Mouse (Mus musculus) neural tube, embryonic 14.5 days (tissue): ENCODE data around the gene Dbndd2. TPM values are rescaled to one million over a fixed set of nuclear protein-coding genes. Genes with fewer than 3 reads are reported as not detected.

ENCODE experiments used
- ATAC-seq: fragments of 200-750 bp; cut with Nextera tagmentation; 2 replicates; pipeline ENCODE4 v1.8.0; 2017; ENCODE audit warnings: low read depth, mild to moderate bottlenecking, moderate TSS enrichment, moderate library complexity
- H3K27ac ChIP-seq: fragments of 300-500 bp; sonication (generic); 2 replicates; pipeline ENCODE4 v1.5.1; 2014; ENCODE audit warnings: low read depth, mild to moderate bottlenecking, control low read depth, low read length, moderate library complexity, mixed read lengths
- H3K27me3 ChIP-seq: fragments of 300-500 bp; sonication (generic); 2 replicates; pipeline ENCODE4 v1.6.1; 2014; ENCODE audit warnings: low read length; ENCODE audit not compliant: control insufficient read depth, insufficient read depth
- H3K36me3 ChIP-seq: fragments of 300-500 bp; sonication (generic); 2 replicates; pipeline ENCODE4 v1.6.1; 2014; ENCODE audit warnings: low read length, mixed read lengths; ENCODE audit not compliant: control insufficient read depth, insufficient read depth
- H3K4me1 ChIP-seq: fragments of 300-500 bp; sonication (generic); 2 replicates; pipeline ENCODE4 v1.6.1; 2014; ENCODE audit warnings: low read length; ENCODE audit not compliant: control insufficient read depth, insufficient read depth
- H3K4me2 ChIP-seq: fragments of 300-500 bp; sonication (generic); 2 replicates; pipeline ENCODE4 v1.6.1; 2014; ENCODE audit warnings: mild to moderate bottlenecking, low read depth, low read length, control low read depth
- H3K4me3 ChIP-seq: fragments of 300-500 bp; sonication (generic); 2 replicates; pipeline ENCODE4 v1.5.1; 2014; ENCODE audit warnings: low read depth, low read length, control low read depth, mixed read lengths
- H3K9ac ChIP-seq: fragments of 300-500 bp; sonication (generic); replicated peaks from 2 replicates; pipeline ENCODE4 v1.6.1; 2014; ENCODE audit warnings: low read depth, mild to moderate bottlenecking, control low read depth, low read length, mixed read lengths
- H3K9me3 ChIP-seq: fragments of 300-500 bp; sonication (generic); 2 replicates; pipeline ENCODE4 v1.6.1; 2016; ENCODE audit warnings: low read length; ENCODE audit not compliant: control insufficient read depth
- whole genome bisulfite sequencing: fragments of 180-500 bp; shearing (Covaris S2); extraction: QIAGEN DNeasy Blood & Tissue Kit; methylation state at CpG from one replicate; pipeline ENCODE4 v1.1.7; 2014; 5-methylcytosine and 5-hydroxymethylcytosine counted together
- polyA plus RNA-seq: library from polyadenylated mRNA; unstranded; fragments of >200 nt; fragmentation: Nextera tagmentation; extraction: Ambion mirVana; gene quantifications from 2 replicates; pipeline ENCODE4 v1.2.1, GENCODE M21; 2014

Dbndd2 gene
- polyA plus RNA-seq, 1 experiment from 2014 or later = 13.7 TPM

DNA sequence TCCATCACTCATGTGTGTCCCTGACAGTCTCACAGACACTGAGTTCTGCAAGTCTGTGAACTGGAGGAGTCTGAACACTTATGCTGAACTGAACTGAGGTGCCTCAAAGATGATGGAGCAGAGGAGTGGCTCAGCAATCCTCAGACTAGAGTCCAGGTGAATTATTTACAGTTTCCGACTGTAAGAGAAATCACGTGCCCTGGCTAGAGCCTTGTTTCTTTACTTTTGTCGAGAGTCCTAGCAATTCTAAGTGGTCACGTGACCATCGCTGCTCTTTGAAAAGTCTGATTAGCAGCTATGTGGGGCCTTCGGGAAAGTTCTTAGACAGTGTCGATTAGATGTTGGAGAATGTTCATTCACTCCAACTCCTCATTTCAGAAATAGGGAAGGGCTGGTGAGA, 28.0 kb upstream of the Dbndd2 start:
- no peak for ATAC-seq
- Histone ChIP-seq H3K27me3 (no peaks in the 10 kb centered on the region), H3K27ac (no peak overlapping the region), H3K4me2 (no peak overlapping the region), H3K4me1 (peaks cover 10% of the 10 kb centered on the region), H3K9me3 (no peaks in the 10 kb centered on the region), H3K36me3 (no peaks in the 10 kb centered on the region), H3K9ac (no peak overlapping the region), H3K4me3 (no peak overlapping the region)
- 54% methylated on average over 7 of the region's 7 CpGs for WGBS

- Histone ChIP-seq H3K9ac (no peak overlapping the region), H3K4me2 (no peak overlapping the region), H3K27ac (no peak overlapping the region), H3K9me3 (no peaks in the 10 kb centered on the region), H3K27me3 (no peaks in the 10 kb centered on the region), H3K4me1 (peaks cover 10% of the 10 kb centered on the region), H3K36me3 (no peaks in the 10 kb centered on the region), H3K4me3 (no peak overlapping the region)
- ATAC-seq = no peak
- WGBS = 90% methylated on average over 8 of the region's 8 CpGs
Observed at GRCm38 (mm10) chr2:164458535-164458934, 27.4 kb upstream of the Dbndd2 start.

DNA sequence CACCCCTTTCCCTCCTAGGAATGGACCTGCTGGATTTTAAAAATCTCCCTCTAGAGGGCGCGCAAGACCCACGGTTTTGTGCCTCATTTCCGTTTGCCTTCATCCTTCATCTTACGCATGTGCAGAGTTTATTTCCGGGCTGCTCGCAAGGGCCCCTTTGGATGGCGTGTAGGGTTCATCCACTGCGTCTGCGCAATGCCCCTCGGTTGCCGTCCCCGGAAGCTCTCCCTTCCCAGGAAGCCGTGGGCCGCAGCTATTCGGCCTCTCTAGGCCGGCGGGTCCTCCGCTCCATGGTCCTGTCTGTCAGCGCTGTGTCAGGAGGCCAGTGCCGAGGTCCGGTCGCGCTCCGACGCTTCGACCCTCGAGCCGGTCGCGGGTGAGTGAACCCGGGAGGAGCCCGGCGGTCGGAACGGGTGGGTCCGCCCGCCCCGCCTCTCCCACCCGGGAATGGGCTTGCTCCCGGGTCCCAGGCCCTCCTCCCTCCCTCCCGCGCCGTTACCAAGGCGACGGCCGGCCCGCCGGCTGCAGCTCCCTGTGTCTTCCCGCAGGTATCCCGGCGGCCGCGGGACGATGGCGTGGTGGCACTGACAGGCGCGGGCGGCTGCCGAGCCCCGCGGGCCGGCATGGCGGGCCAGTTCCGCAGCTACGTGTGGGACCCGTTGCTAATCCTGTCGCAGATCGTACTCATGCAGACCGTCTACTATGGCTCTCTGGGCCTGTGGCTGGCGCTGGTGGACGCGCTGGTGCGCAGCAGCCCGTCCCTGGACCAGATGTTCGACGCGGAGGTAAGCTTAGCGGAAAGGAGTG, 25.0 kb upstream of the Dbndd2 start, which contains the start of gene Gm20458:
Gene Gm20458 (plus strand): TSS at position 223 of the 807 bp plus-strand sequence.
- H3K4me3 ChIP-seq = peak within 1 kb of the TSS; percentile 88
- no peaks in the 10 kb centered on the region for H3K27me3 ChIP-seq
- no peaks in the 10 kb centered on the region for H3K9me3 ChIP-seq
- H3K36me3 ChIP-seq = peaks cover 18% of the 10 kb centered on the region; the same call in 1 of the 2 replicates
- H3K4me2 ChIP-seq = peak within 1 kb of the TSS; percentile 77
- H3K4me1 ChIP-seq = peaks cover 10% of the 10 kb centered on the region
- H3K9ac ChIP-seq = peak within 1 kb of the TSS; percentile 87
- peak; percentile 99 for ATAC-seq
- H3K27ac ChIP-seq = peak within 1 kb of the TSS; percentile 93
- under 1% methylated on average over 56 of the region's 79 CpGs for WGBS

GRCm38 (mm10) chr2:164465161-164465560, 20.7 kb upstream of the Dbndd2 start:
- Histone ChIP-seq H3K4me2 (no peak overlapping the region), H3K27me3 (no peaks in the 10 kb centered on the region), H3K9ac (no peak overlapping the region), H3K4me1 (peaks cover 10% of the 10 kb centered on the region), H3K36me3 (peaks cover 21% of the 10 kb centered on the region; the same call in 1 of the 2 replicates), H3K27ac (no peak overlapping the region), H3K4me3 (no peak overlapping the region), H3K9me3 (no peaks in the 10 kb centered on the region)
- ATAC-seq = no peak

GRCm38 (mm10) chr2:164466787-164467186, 19.1 kb upstream of the Dbndd2 start:
- H3K36me3 ChIP-seq = peaks cover 21% of the 10 kb centered on the region; the same call in 1 of the 2 replicates
- WGBS = 90% methylated on average over 5 of the region's 5 CpGs

GRCm38 (mm10) chr2:164470254-164470653, 15.7 kb upstream of the Dbndd2 start:
- H3K36me3 ChIP-seq = peaks cover 24% of the 10 kb centered on the region
- H3K9ac ChIP-seq = no peak overlapping the region
- 31% methylated on average over 10 of the region's 10 CpGs for WGBS
- H3K4me3 ChIP-seq = no peak overlapping the region
- no peaks in the 10 kb centered on the region for H3K27me3 ChIP-seq
- ATAC-seq = no peak
- H3K9me3 ChIP-seq = no peaks in the 10 kb centered on the region
- no peak overlapping the region for H3K4me2 ChIP-seq
- H3K4me1 ChIP-seq = no peaks in the 10 kb centered on the region
- no peak overlapping the region for H3K27ac ChIP-seq

More at GRCm38 (mm10) chr2:164466787-164467186, 19.1 kb upstream of the Dbndd2 start:
- Histone ChIP-seq H3K4me1 (peaks cover 7% of the 10 kb centered on the region), H3K27ac (no peak overlapping the region), H3K27me3 (no peaks in the 10 kb centered on the region), H3K4me3 (no peak overlapping the region), H3K4me2 (no peak overlapping the region), H3K9ac (no peak overlapping the region), H3K9me3 (no peaks in the 10 kb centered on the region)
- ATAC-seq = no peak

GRCm38 (mm10) chr2:164473624-164474023, 12.3 kb upstream of the Dbndd2 start, which contains the start of gene Trp53tg5:
Gene Trp53tg5, minus strand, starts transcription at chr2:164473724.
- H3K4me3 ChIP-seq = no peak within 1 kb of the TSS
- no peak within 1 kb of the TSS for H3K4me2 ChIP-seq
- 82% methylated on average over 6 of the region's 6 CpGs for WGBS
- H3K27ac ChIP-seq = no peak within 1 kb of the TSS
- ATAC-seq = no peak
- no peaks in the 10 kb centered on the region for H3K9me3 ChIP-seq
- no peaks in the 10 kb centered on the region for H3K4me1 ChIP-seq
- no peaks in the 10 kb centered on the region for H3K27me3 ChIP-seq
- peaks cover 16% of the 10 kb centered on the region; the same call in 1 of the 2 replicates for H3K36me3 ChIP-seq
- H3K9ac ChIP-seq = no peak within 1 kb of the TSS

DNA sequence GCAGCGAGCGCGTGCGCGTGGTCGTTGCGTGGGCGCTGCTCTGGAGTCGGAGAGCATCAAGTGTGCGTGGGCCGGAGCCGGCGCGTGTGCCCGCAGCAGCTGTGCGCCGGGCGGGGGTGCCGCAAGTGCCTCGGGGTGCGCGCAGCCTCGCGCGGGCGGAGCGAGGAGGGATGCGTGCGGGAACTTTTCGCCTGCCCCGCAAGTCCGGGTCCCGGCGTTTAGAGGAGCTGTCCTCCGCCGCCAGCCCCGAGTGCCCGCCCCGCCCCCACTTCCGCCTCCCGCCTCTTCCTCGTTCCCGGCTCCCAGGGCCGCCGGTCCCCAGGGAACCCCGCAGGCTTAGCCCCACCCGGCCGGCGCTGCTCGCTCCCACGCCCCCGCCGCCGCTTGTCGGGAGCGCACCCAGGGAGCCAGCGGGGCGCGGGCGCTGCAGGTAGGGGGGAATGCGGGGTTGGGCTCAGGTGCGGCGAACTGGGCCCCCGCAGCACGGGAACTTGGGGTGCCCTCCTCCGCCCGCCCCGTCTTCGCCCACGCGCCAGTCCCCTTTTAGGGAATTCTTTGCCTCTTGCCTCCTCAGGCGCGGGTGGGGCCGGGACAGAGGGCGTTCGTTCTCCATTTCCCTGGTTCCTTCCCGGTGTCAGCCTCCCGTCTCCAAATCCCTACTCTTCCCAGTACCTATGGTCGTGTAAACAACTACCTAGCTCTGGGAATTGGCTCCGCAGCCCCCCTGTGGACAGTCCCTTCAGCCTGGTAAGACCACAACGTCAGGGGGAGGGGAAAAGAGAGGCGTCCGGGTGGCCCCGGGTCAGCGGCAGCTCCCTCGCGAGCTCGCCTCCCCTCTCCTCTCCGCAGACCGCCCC, 580 bp downstream of the Dbndd2 start:
- H3K4me3 ChIP-seq = peak overlapping the region; percentile 63
- 0 out of 2 replicates have a peak, but pooled peaks cover 10% of the 10 kb centered on the region for H3K36me3 ChIP-seq
- H3K27ac ChIP-seq = no peak overlapping the region; the same call in 1 of the 2 replicates
- H3K9ac ChIP-seq = peak overlapping the region; percentile 64
- 0 out of 2 replicates have a peak, but pooled peaks cover 3% of the 10 kb centered on the region for H3K27me3 ChIP-seq
- under 1% methylated on average over 79 of the region's 90 CpGs for WGBS
- H3K4me1 ChIP-seq = 0 out of 2 replicates have a peak, but pooled peaks cover 3% of the 10 kb centered on the region
- peak overlapping the region; percentile 99 for H3K4me2 ChIP-seq
- H3K9me3 ChIP-seq = no peaks in the 10 kb centered on the region
- ATAC-seq = peak; percentile 68
